Mouse (Mus musculus) embryo, embryonic 10.5 days (tissue): ENCODE measurements around the gene Fndc3b.

Experiments
- DNase-seq: peaks from one replicate; pipeline ENCODE4 v3.0.0-alpha.2; 2015; ENCODE audit warnings: low spot score

Fndc3b gene

GRCm38 (mm10) chr3:27670416-27670815, 40.7 kb downstream of the Fndc3b start:
- DNase-seq, result peak; percentile 54

- no peak for DNase-seq
Measured at GRCm38 (mm10) chr3:27667280-27667679, 43.8 kb downstream of the Fndc3b start.

- no peak for DNase-seq
Measured at GRCm38 (mm10) chr3:27665338-27665737, 45.8 kb downstream of the Fndc3b start.

- DNase-seq, result no peak
Measured at GRCm38 (mm10) chr3:27663221-27663620, 47.9 kb downstream of the Fndc3b start.

GRCm38 (mm10) chr3:27658198-27658763, 52.8 kb downstream of the Fndc3b start:
- DNase-seq, result no peak

- peak; percentile 51 for DNase-seq
Measured at GRCm38 (mm10) chr3:27656764-27657390, 54.2 kb downstream of the Fndc3b start.

- DNase-seq, result no peak
Measured at GRCm38 (mm10) chr3:27655673-27656072, 55.4 kb downstream of the Fndc3b start.

GRCm38 (mm10) chr3:27655042-27655441, 56.1 kb downstream of the Fndc3b start:
- no peak for DNase-seq

GRCm38 (mm10) chr3:27652451-27653011, 58.6 kb downstream of the Fndc3b start:
- no peak for DNase-seq

GRCm38 (mm10) chr3:27651731-27652130, 59.4 kb downstream of the Fndc3b start:
- DNase-seq, result no peak

- DNase-seq, result no peak
Measured at GRCm38 (mm10) chr3:27650083-27650482, 61.0 kb downstream of the Fndc3b start.

GRCm38 (mm10) chr3:27649316-27649715, 61.8 kb downstream of the Fndc3b start:
- no peak for DNase-seq

GRCm38 (mm10) chr3:27642381-27642780, 68.7 kb downstream of the Fndc3b start:
- DNase-seq, result no peak

GRCm38 (mm10) chr3:27639701-27640100, 71.4 kb downstream of the Fndc3b start:
- no peak for DNase-seq

- DNase-seq, result peak; percentile 21
Measured at GRCm38 (mm10) chr3:27637046-27637661, 74.0 kb downstream of the Fndc3b start.

- DNase-seq, result peak; percentile 54
Measured at GRCm38 (mm10) chr3:27635776-27636175, 75.3 kb downstream of the Fndc3b start.

- DNase-seq, result no peak
Measured at GRCm38 (mm10) chr3:27632880-27633279, 78.2 kb downstream of the Fndc3b start.

- DNase-seq, result peak; percentile 33
Measured at GRCm38 (mm10) chr3:27631112-27631511, 80.0 kb downstream of the Fndc3b start.

GRCm38 (mm10) chr3:27629716-27630115, 81.4 kb downstream of the Fndc3b start:
- DNase-seq, result no peak

- DNase-seq, result no peak
Measured at GRCm38 (mm10) chr3:27626301-27626700, 84.8 kb downstream of the Fndc3b start.

GRCm38 (mm10) chr3:27625592-27625985, 85.5 kb downstream of the Fndc3b start:
- no peak for DNase-seq

GRCm38 (mm10) chr3:27624974-27625591, 86.0 kb downstream of the Fndc3b start:
- DNase-seq, result no peak

- no peak for DNase-seq
Measured at GRCm38 (mm10) chr3:27622451-27622850, 88.7 kb downstream of the Fndc3b start.
